Mouse (Mus musculus): ENCODE measurements at regions not wholly inside any gene's neighbourhood (a gene's known extent, or its start where the extent isn't known, plus 50 kb on each side); places are given as distances from the start of the nearest gene placed in this dataset.

- no peak for DNase-seq
These were observed 295.6 kb downstream of the Basp1 start for GRCm38 (mm10) chr15:25117980-25118379.

DNA sequence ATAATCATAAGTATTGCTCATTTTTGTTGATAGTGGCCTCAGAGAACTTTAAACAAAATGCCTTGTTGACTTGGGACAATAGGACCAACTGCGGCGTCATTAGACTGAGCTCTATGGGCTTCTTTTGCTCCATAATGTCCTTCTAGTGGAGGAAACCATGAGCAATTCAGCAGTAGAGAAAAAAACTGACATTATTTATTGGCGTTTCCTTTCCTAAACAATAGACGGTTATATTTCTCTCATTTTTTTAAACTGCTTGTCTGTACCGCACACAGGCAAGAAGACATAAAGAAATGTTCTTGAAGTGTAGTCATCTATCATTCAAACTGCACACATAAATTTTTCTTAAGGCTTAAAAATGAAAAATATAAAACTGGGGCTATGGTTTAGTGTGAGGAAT lies 310.8 kb downstream of the Basp1 start:
- DNase-seq, result no peak

DNA sequence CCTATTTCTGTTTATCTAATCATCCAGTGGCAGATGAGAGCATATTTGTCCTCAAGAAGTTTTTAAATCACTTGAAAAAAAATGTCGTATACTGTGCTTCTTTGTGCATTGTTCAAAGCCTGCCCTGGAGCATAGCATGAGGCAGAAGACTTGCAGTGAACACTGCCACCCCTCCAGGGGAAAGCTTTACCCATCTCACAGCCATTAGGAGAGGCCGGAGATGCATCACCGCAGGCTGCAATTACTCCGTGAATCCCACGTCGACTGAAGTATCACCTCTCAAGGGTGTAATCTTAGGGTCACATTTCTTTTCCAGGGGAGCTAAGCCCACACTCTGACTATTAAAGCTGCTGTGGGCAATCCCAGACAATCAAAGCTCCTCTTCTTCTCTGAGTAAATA lies 319.8 kb downstream of the Basp1 start:
- DNase-seq, result no peak

- no peak for DNase-seq
These were observed 343.9 kb downstream of the Basp1 start for GRCm38 (mm10) chr15:25069701-25070100.

DNA sequence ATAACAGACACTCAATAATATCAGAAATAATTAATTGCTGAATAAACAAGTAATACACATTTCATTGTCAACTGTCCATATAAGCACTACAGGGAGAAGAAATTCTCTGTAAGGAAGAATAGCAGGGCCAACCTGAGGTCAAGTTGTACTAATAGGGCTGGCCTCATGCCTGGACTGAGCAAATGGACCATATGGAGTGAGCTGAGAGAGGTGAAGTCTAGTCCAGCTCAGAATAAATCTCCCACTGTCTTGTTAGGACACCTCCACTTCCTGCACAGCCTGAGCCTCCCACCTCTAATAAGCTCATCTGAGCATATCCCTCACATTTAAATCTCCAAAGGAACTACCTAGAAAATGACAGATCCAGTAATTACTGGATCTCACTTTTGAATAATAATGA lies 354.2 kb downstream of the Basp1 start:
- DNase-seq, result peak; percentile 21

GRCm38 (mm10) chr15:25047875-25048274 lies 365.7 kb downstream of the Basp1 start:
- DNase-seq, result no peak

DNA sequence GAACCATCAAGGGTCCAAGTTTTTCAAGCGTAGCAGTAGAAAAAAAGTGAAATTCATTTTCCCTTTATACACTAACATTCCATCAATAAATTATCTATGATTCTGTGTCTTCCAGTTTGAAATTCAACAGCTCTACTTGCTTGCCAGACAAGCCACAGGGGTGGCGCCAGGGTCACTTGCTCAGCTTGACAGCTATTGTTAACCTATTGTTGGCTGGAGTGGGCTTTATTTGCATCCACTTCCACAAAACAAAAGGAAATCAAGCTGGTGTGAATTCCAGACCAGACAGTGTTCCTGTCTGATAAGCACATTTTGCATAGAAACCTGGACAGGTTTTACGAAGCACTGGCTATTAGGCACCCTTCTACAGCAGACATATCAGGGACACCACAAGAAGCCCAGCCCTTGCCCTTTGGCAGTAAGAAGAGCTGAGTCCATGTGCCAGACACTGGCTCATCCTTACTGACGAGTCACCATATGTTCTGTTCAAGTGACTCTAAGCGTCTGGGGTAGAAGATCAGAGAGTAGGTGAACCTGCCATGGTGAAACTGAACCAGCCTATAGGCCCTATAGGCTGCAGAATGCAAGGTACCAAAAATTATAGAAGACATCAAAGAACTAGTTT lies 366.9 kb downstream of the Basp1 start:
- no peak for DNase-seq

- DNase-seq, result no peak
These were observed 377.3 kb downstream of the Basp1 start for GRCm38 (mm10) chr15:25036231-25036630.

GRCm38 (mm10) chr15:25027865-25028264 lies 385.7 kb downstream of the Basp1 start:
- DNase-seq, result no peak

- peak; percentile 5 for DNase-seq
These were observed 386.6 kb downstream of the Basp1 start for GRCm38 (mm10) chr15:25026786-25027461.

DNA sequence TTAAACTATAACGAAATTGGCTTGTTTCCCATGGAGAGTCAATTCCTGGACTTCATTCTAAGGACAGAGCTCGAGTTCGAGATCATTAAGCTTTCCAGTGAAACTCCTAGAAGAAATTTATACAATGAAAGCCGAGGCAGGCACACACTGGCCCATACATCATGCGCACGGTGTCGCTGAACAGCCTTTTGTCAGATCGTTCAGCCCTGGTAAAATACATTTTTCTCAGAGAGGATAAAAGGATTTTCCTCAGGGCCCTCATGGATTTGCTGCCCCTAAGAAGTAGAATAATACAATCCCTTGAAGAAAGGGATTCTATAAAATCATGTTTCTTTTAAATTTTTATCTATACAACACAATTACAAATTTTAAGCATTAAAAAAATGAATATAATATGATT lies 387.2 kb downstream of the Basp1 start:
- DNase-seq, result no peak

DNA sequence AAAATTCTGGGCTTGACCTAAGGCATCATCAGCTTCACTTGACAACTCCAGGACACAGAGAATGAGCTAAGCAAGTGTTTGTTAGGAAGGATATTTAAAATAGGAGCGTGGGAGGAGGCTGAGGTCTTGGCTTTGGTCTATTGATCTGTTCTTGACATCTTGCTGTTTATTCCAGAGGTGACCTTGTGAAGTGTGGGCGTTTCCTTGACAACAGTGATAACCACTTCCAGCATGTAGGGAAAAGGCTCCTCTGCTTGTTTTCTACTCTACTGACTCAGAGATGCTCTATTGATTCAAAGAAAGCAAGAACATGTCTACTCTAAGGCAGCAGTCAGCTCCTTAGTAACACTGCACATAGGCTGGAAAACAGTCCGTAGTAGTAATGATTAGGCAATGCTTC lies 392.6 kb downstream of the Basp1 start:
- DNase-seq, result no peak

DNA sequence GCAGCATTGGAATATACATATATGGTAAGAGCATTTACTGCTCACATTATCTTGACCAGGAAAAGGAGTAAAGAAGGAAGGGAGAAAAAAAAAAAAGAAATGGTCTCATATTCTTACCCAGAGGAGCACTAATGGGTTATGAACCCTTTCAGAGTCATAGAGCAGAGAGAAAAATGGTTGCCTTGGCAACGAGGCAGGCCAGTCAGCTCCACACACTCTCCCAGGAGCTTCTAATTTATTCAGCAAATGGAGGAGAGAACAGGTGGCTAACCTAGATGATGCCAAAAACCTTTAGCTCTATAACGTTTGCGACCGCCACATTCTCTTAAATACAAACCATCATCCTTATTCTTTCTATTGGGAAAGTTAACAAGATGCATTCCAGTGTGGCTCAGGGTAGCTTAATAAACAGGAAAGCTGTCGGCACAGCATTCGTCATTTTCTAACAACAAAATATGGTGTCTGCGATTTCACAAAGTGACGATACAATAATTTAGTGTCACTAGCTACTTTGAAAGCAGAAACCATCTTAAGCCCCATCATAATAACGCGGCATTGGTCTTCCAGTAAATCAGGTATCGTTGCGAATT lies 394.1 kb downstream of the Basp1 start:
- DNase-seq, result peak; percentile 0

GRCm38 (mm10) chr15:25018937-25019336 lies 394.6 kb downstream of the Basp1 start:
- DNase-seq, result no peak

DNA sequence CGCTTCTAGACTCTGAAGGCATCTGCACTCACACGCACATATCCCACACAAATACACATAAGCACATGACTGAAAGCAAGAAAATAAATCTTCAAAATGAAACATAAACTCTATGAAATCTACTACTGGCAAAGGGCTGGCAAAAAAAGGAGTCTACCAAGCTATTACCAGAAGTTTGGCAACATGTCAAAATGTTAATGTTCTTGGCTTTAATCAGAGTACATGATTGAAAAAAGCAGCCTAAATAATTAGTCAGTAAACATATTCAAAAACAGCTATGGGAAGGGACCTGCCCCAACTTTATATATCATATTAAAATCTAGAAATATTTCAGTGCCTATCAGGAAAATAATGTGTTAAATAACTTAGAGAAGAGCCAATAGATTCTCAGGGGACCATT lies 405.8 kb downstream of the Basp1 start:
- no peak for DNase-seq

DNA sequence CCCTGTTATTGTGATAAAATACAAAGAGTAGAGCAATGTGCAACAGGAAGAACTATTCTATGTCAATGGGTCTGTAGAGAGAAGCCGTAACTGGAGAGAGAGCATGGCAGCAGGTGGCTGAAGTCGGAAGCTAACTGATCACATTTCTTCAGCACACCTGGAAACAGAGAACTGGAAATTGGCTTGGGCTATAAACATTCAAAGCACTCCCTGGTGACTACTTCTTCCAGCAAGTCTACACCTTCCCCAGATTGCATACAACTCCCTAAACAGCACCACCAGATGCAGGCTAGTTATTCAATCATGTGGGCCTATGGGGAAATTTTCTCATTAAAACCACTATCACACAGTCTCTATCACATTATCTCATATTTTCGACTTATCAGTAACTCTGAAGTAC lies 413.4 kb downstream of the Basp1 start:
- no peak for DNase-seq

DNA sequence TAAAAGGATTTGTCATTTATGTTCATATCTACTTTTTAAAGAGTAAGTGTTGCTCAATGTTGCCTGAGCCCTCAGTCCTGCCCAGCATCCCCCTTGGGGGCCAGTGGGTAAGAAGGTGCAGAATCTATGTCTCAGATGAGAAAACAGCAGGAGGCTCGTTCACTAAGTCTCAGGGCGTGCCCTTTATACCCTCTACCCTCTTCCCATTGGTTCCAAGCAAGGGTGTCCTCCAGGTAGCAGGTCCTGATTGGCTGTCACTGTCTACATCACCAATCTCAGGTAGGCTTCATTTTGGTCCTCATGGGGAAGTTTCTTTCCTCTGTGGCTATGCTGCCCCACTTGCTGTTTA lies 420.3 kb downstream of the Basp1 start:
- DNase-seq, result no peak

GRCm38 (mm10) chr15:24992665-24993324 lies 420.8 kb downstream of the Basp1 start:
- DNase-seq, result no peak

DNA sequence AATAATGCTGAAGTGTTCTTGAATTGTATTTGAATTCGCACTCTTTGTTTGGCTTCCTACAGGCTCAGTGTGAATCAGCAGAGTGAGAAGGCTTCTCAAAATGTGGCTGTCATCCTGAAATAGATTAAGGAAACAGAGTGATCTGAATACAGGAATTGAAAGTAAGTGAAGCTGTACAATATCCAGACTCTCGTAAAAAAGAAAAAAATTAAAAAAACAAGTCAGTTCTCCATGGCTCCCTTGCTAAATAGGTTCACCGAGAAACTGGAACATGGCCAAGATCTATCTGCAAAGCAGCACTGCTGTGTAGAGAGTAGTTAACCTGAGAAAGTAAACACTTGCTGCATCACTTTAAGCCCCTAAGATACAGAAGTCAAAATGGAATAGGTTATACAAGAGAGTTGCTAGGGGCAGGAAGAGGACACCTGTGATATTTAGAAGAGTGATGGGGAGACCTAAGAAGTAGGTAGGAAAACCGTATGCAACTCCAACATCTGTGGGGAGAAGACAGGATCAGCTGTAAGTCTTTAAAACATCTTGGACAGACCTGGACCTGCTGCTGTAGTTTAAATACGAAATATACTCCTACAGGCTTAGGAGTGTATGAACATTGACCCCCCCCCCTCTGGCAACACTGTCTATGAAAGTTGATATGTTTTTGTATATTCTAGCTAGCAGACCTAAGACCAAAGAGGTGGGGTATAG lies 423.3 kb downstream of the Basp1 start:
- no peak for DNase-seq

DNA sequence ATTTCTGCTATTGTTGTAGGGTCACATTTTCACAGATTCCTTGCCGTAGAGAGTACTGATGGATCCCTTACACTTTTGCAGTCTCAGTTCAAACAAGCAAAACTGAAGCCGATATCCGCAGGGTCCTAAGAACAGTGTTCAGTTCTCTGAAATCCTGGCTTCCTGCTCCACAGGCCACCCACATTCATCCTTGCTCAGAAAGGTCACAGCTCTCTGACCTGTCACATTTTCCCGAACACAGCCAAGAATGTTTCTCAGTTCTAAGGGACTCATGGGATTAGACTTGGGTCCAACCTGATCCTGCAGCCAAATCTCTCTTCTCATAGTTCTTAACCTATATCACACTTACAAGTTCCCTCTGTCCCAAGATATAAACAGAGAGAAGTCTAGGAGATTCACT lies 432.7 kb downstream of the Basp1 start:
- DNase-seq, result no peak

- DNase-seq, result no peak
These were observed 441.5 kb downstream of the Basp1 start for GRCm38 (mm10) chr15:24972020-24972419.

DNA sequence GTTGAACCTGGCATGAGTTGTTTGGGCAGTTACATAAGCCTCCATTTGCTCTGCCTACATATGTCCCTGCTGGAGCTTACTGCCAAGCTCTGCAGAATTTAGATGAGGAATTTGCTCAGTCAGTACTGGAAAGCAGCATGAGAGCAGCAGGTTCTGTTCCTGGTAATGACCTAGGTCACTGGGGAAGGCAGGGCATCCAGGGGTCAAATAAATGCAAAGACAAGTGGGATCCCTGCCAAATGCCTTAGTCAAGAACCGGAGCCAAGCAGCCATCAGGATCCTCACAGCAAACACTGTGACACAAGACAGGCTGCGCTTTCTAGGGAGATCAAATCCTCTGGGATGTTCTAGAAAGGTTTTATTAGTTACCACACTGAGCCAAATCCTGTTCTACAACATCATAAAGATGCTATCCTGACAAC lies 444.2 kb downstream of the Basp1 start:
- DNase-seq, result peak; percentile 36

GRCm38 (mm10) chr15:24968636-24969317 lies 444.8 kb downstream of the Basp1 start:
- DNase-seq, result no peak
